ENCODE assay signal across 12 mouse cellular contexts in genomic region chr7:43921087-43921486, GRCm38 (mm10). TPM values are rescaled to one million over a fixed set of nuclear protein-coding genes. Genes with fewer than 3 reads are reported as not detected.
"Had no signal": no experiment of that assay in that cellular context is flagged by ENCODE, and none has a peak within 500 bp of the region (broad histone marks: within the 10 kb centered on the region; RNA-seq: fewer than 3 reads in every experiment).

No protein-coding gene starts in this region.

- ATAC-seq: intestine, embryonic 15.5 days had no signal

- DNase-seq: kidney, adult 18-20 months; kidney, postnatal 10 days; liver, embryonic 13.5 days; liver, postnatal 0 days; thymus, adult 2 months; thymus, postnatal 25 days had no signal

RNA-seq across cellular contexts. Expression of gene Klk15, which starts 12.5 kb away (rescaled TPM):
- total RNA-seq: layer of hippocampus, adult 8-10 months; layer of hippocampus, postnatal 14 days; left cerebral cortex, adult 2 months; left cerebral cortex, postnatal 14 days; megakaryocyte-erythroid progenitor cell, adult 5-6 weeks had no signal

RNA-seq across cellular contexts. Expression of gene Klk1b8, which starts 29.4 kb away (rescaled TPM):
- total RNA-seq: layer of hippocampus, adult 8-10 months; layer of hippocampus, postnatal 14 days; left cerebral cortex, adult 2 months; left cerebral cortex, postnatal 14 days; megakaryocyte-erythroid progenitor cell, adult 5-6 weeks had no signal

RNA-seq across cellular contexts. Expression of gene Klk4, which starts 40.1 kb away (rescaled TPM):
- total RNA-seq: layer of hippocampus, adult 8-10 months; layer of hippocampus, postnatal 14 days; left cerebral cortex, adult 2 months; left cerebral cortex, postnatal 14 days; megakaryocyte-erythroid progenitor cell, adult 5-6 weeks had no signal

RNA-seq across cellular contexts. Expression of gene Klk1b1, which starts 45.5 kb away (rescaled TPM):
- total RNA-seq: layer of hippocampus, adult 8-10 months; layer of hippocampus, postnatal 14 days; left cerebral cortex, adult 2 months; left cerebral cortex, postnatal 14 days; megakaryocyte-erythroid progenitor cell, adult 5-6 weeks had no signal

RNA-seq across cellular contexts. Expression of gene Klk1b9, which starts 54.8 kb away (rescaled TPM):
- total RNA-seq: layer of hippocampus, adult 8-10 months; layer of hippocampus, postnatal 14 days; left cerebral cortex, adult 2 months; left cerebral cortex, postnatal 14 days; megakaryocyte-erythroid progenitor cell, adult 5-6 weeks had no signal
